Mouse (Mus musculus): ENCODE measurements around the gene Asb1. TPM values are rescaled to one million over a fixed set of nuclear protein-coding genes. Genes with fewer than 3 reads are reported as not detected.

The Asb1 gene
- polyA plus RNA-seq, 1 experiment from 2014 or later: 4.2 TPM

DNA sequence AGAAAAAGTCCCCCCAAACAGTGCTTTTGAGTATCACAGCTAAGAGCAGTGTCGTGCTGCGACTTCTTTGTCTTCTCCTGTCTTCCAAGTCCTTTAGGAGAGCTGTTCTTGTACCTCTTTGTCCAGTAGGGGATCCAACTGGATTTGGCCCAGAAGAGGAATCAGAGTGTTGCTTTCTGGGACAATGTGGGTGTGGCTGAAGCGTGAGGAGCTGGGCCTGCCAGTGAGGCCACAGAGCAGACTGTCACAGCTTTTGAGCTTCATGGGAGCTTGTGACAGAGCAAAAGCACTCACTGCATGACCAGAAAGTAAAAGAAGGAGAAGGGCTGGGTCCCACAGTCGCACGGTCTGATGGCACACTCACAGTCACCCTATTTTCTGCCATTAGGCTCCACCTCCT lies 7.5 kb upstream of the Asb1 start:
- TF ChIP-seq CTCF (IDR thresholded peaks at IDR 0.05) (peak; percentile 15; the same call in 1 of the 2 replicates), EP300 (IDR thresholded peaks at IDR 0.05) (no peak)
- H3K4me3 ChIP-seq (ENCODE audit: low read depth, low read length): no peak overlapping the region
- WGBS: 80% methylated on average over 5 of the region's 5 CpGs
- no peaks in the 10 kb centered on the region for H3K27me3 ChIP-seq (replicated peaks; ENCODE audit: insufficient read depth, low read length)
- DNase-seq (ENCODE audit: low spot score): peak; percentile 31
- H3K36me3 ChIP-seq (ENCODE audit: insufficient read depth, low read length): no peaks in the 10 kb centered on the region
- H3K9me3 ChIP-seq (ENCODE audit: low read length): no peaks in the 10 kb centered on the region
- no peaks in the 10 kb centered on the region for H3K4me1 ChIP-seq (ENCODE audit: insufficient read depth, low read depth, low read length)
- no peak overlapping the region for H3K4me2 ChIP-seq (replicated peaks; ENCODE audit: low read depth, low read length)
- no peak overlapping the region for H3K27ac ChIP-seq (ENCODE audit: low read length)
- no peak overlapping the region for H3K9ac ChIP-seq (replicated peaks; ENCODE audit: low read depth)
- peak; percentile 39 for ATAC-seq

DNA sequence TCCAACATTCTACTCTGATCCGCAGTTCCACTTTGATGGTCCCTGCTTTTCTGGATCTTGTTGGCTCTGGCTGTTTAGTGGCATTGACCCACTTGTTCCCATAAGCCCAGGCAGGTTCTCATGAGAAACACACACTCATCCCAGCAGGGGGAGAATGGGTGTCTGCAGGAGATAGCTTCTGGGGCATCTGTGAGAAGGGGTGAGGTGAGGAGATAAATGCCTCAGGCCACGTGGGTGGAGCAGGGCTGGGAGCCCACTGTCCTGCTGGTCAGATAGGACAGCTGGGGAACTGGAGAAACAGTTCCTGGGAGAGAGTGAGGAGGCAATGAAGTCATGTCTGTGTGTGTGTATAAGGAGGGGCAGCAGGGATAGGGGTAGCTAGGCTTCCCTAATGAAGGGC lies 6.9 kb upstream of the Asb1 start:
- peak; percentile 24; the same call in 1 of the 2 replicates for ATAC-seq
- H3K9ac ChIP-seq (replicated peaks; ENCODE audit: low read depth): no peak overlapping the region

DNA sequence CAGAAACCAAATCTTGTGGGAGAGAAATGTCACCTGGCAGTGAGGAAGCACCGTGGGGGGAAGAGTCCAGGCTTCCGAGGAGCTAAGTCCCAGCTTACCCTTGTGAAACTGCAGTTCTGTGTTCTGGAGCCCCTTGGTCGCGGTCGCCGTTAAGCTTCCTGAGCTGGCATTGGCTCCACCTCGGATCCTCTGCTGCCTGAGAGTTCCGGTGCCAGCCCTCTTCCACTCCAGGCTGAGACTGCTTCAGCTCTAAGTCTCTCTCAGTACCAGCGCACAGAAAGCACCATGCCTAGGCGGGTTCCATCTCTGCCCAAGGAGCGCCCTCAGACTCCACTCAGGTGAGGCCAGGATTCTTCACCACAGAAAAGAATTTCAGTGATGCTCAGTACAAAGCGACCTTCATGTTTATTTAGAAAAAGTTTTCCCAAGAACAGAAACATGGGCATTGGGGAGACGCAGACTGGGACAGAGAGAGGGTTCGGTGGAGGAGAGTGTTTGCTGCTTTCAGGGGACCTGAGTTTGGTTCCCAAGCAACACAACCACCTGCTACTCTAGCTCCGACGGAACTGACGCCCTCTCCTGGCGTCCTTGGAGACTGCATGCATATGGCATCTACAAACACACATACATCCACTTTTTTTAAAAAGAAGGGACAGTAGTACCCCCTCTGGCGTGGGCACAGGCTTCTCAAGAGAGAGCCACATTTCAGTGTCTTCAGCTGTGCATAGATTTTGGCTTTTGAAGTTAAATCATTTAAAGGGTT lies 6.2 kb upstream of the Asb1 start:
- Histone ChIP-seq H3K9me3 (ENCODE audit: low read length) (no peaks in the 10 kb centered on the region), H3K9ac (replicated peaks; ENCODE audit: low read depth) (no peak overlapping the region), H3K4me2 (replicated peaks; ENCODE audit: low read depth, low read length) (no peak overlapping the region), H3K36me3 (ENCODE audit: insufficient read depth, low read length) (no peaks in the 10 kb centered on the region), H3K27ac (ENCODE audit: low read length) (no peak overlapping the region), H3K27me3 (replicated peaks; ENCODE audit: insufficient read depth, low read length) (no peaks in the 10 kb centered on the region), H3K4me1 (ENCODE audit: insufficient read depth, low read depth, low read length) (no peaks in the 10 kb centered on the region), H3K4me3 (ENCODE audit: low read depth, low read length) (no peak overlapping the region)
- WGBS: 56% methylated on average over 19 of the region's 19 CpGs
- DNase-seq (ENCODE audit: low spot score) (peak; percentile 14), ATAC-seq (peak; percentile 42; the same call in 1 of the 2 replicates)
- peak; percentile 54 for TF ChIP-seq CTCF (IDR thresholded peaks at IDR 0.05)
- TF ChIP-seq EP300 (IDR thresholded peaks at IDR 0.05): no peak

More for the DNA sequence above, 6.9 kb upstream of the Asb1 start:
- Histone ChIP-seq H3K27ac (ENCODE audit: low read length) (no peak overlapping the region), H3K9me3 (ENCODE audit: low read length) (no peaks in the 10 kb centered on the region), H3K4me3 (ENCODE audit: low read depth, low read length) (no peak overlapping the region), H3K27me3 (replicated peaks; ENCODE audit: insufficient read depth, low read length) (no peaks in the 10 kb centered on the region), H3K4me1 (ENCODE audit: insufficient read depth, low read depth, low read length) (no peaks in the 10 kb centered on the region), H3K36me3 (ENCODE audit: insufficient read depth, low read length) (no peaks in the 10 kb centered on the region), H3K4me2 (replicated peaks; ENCODE audit: low read depth, low read length) (no peak overlapping the region)
- DNase-seq (ENCODE audit: low spot score): peak; percentile 11
- TF ChIP-seq EP300 (IDR thresholded peaks at IDR 0.05): no peak
- TF ChIP-seq CTCF (IDR thresholded peaks at IDR 0.05): no peak
- 50% methylated on average over 2 of the region's 2 CpGs for WGBS

DNA sequence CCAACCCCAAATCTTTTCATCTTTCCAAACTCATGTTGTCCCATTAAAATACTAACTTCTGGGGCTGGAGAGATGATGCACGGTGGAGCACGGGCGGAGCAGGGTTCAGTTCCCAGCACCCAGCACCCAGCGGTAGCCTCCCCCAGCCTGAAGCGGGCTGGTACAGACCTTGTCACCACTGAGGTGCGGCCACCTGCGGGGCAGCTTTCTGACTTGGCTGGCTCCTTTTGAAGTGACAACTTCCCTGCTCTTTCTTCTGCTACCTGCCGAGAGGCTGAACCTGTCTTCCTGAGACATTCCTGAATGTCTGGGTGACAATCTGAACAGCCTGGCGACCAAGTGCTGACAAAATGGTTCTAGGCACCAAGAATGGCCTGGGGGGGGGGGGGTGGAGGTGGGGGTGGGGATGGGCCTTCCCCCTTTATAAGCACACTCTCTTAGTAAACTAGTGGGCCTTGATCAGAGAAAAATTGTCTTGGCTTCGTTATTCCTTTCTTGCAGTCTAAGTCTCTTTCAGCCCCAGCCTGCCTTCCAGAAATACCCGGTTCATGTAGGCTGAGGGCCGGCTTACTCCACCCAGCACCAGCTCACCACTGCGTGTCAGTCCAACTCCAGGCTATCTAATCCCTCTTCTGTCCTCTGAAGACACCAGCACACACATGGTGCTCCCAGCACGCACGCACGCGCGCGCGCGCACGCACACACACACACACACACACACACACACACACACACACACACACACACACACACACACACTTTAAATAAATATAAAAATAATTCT lies 2.4 kb upstream of the Asb1 start:
- no peak overlapping the region for H3K9ac ChIP-seq (replicated peaks; ENCODE audit: low read depth)
- DNase-seq (ENCODE audit: low spot score): no peak
- no peaks in the 10 kb centered on the region for H3K36me3 ChIP-seq (ENCODE audit: insufficient read depth, low read length)
- ATAC-seq: no peak
- no peaks in the 10 kb centered on the region for H3K9me3 ChIP-seq (ENCODE audit: low read length)
- WGBS: 21% methylated on average over 13 of the region's 22 CpGs
- H3K27me3 ChIP-seq (replicated peaks; ENCODE audit: insufficient read depth, low read length): no peaks in the 10 kb centered on the region
- H3K27ac ChIP-seq (ENCODE audit: low read length): no peak overlapping the region
- TF ChIP-seq EP300 (IDR thresholded peaks at IDR 0.05): no peak
- no peak for TF ChIP-seq CTCF (IDR thresholded peaks at IDR 0.05)
- H3K4me3 ChIP-seq (ENCODE audit: low read depth, low read length): no peak overlapping the region
- peaks cover 11% of the 10 kb centered on the region; the same call in 1 of the 2 replicates for H3K4me1 ChIP-seq (ENCODE audit: insufficient read depth, low read depth, low read length)
- no peak overlapping the region for H3K4me2 ChIP-seq (replicated peaks; ENCODE audit: low read depth, low read length)

DNA sequence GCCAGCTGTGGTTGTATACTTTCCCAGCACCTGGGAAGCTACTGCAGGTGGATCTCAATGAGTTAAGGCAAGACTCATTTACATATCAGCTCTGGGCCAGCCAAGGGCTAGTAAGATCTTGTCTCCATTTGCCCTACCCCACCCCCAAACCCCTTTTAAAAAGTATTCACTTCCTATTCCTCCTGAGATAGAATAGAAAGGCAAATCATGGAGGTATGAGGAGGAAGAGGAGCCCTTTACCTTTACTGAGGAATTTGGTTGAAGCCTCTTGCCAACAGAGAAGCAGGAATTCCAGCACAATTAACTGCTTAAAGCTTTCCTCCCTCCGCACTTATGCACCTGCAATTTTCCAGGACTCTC lies 1.8 kb upstream of the Asb1 start:
- Histone ChIP-seq H3K36me3 (ENCODE audit: insufficient read depth, low read length) (no peaks in the 10 kb centered on the region), H3K4me1 (ENCODE audit: insufficient read depth, low read depth, low read length) (peaks cover 11% of the 10 kb centered on the region; the same call in 1 of the 2 replicates), H3K27me3 (replicated peaks; ENCODE audit: insufficient read depth, low read length) (no peaks in the 10 kb centered on the region), H3K27ac (ENCODE audit: low read length) (no peak overlapping the region; the same call in 1 of the 2 replicates), H3K9me3 (ENCODE audit: low read length) (no peaks in the 10 kb centered on the region), H3K9ac (replicated peaks; ENCODE audit: low read depth) (no peak overlapping the region), H3K4me2 (replicated peaks; ENCODE audit: low read depth, low read length) (no peak overlapping the region), H3K4me3 (ENCODE audit: low read depth, low read length) (no peak overlapping the region)
- DNase-seq (ENCODE audit: low spot score) (peak; percentile 15), ATAC-seq (no peak)
- WGBS: 33% methylated on average over 1 of the region's 1 CpGs
- TF ChIP-seq CTCF (IDR thresholded peaks at IDR 0.05) (no peak), EP300 (IDR thresholded peaks at IDR 0.05) (no peak)

DNA sequence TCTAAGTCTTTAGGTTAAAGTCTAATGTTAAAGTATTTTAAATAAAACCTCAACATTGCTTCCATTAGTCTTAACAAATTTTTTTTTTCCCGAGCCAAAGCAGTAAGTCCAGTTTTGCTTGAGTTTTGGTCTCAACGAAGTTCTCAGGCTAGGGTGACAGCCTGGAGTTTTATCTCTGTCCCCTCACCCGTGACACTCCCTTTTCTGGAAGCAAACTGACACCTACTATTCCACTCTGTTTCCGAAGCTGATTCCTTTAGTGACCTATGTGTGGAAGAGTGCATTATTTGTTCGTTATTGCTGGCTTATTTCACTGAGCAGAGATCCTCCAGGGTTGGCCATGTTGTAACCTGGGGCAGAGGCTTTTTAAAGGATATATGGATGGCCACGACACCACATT lies 1.1 kb upstream of the Asb1 start:
- no peak overlapping the region for H3K27ac ChIP-seq (ENCODE audit: low read length)
- DNase-seq (ENCODE audit: low spot score) (no peak), ATAC-seq (no peak)
- H3K4me2 ChIP-seq (replicated peaks; ENCODE audit: low read depth, low read length): 0 out of 2 replicates have a peak overlapping the region, but pooled peaks have one; percentile 5
- H3K4me1 ChIP-seq (ENCODE audit: insufficient read depth, low read depth, low read length): peaks cover 11% of the 10 kb centered on the region; the same call in 1 of the 2 replicates
- H3K9me3 ChIP-seq (ENCODE audit: low read length): no peaks in the 10 kb centered on the region
- no peak overlapping the region for H3K9ac ChIP-seq (replicated peaks; ENCODE audit: low read depth)
- WGBS: 18% methylated on average over 6 of the region's 6 CpGs
- TF ChIP-seq EP300 (IDR thresholded peaks at IDR 0.05) (no peak), CTCF (IDR thresholded peaks at IDR 0.05) (no peak)
- H3K4me3 ChIP-seq (ENCODE audit: low read depth, low read length): no peak overlapping the region
- H3K36me3 ChIP-seq (ENCODE audit: insufficient read depth, low read length): no peaks in the 10 kb centered on the region
- H3K27me3 ChIP-seq (replicated peaks; ENCODE audit: insufficient read depth, low read length): no peaks in the 10 kb centered on the region

All from lung, postnatal 0 days (tissue).